Comparison of ENCODE assay signal across 13 mouse cellular contexts in genomic region chr1:155650121-155650846, GRCm38 (mm10).
DNase-seq lines count a peak whose midpoint lies in the region; ATAC-seq lines count a peak whose summit lies in the region.
"Had no signal": no experiment of that assay in that cellular context is flagged by ENCODE, and none has a peak within 500 bp of the region (broad histone marks: within the 10 kb centered on the region; RNA-seq: fewer than 3 reads in every experiment).

No protein-coding gene starts in this region.

- ATAC-seq in frontal cortex, adult (ENCODE audit: low TSS enrichment), result peak; percentile 29; the same call in 1 of the 2 replicates
- no peak for ATAC-seq in kidney, embryonic 15.5 days (replicated peaks; ENCODE audit: low FRiP score)
- ATAC-seq: intestine, embryonic 16.5 days had no signal

- no peaks in the 10 kb centered on the region for H3K36me3 ChIP-seq in kidney, embryonic 15.5 days
- H3K36me3 ChIP-seq: limb, embryonic 13.5 days had no signal

- H3K4me2 ChIP-seq in kidney, embryonic 15.5 days, result no peak overlapping the region
- H3K4me2 ChIP-seq: limb, embryonic 13.5 days had no signal

- no peaks in the 10 kb centered on the region for H3K27me3 ChIP-seq in kidney, embryonic 15.5 days
- H3K27me3 ChIP-seq: limb, embryonic 13.5 days had no signal

- no peak overlapping the region for H3K27ac ChIP-seq in kidney, embryonic 15.5 days
- H3K27ac ChIP-seq: limb, embryonic 13.5 days; macrophage had no signal

- no peak for DNase-seq in frontal cortex, postnatal 14 days (ENCODE audit: low spot score in 2 of 2)
- DNase-seq in kidney, postnatal 4 days, result peak; percentile 63 to 64
- peak; percentile 12 for DNase-seq in cerebellum, adult 11-12 months
- DNase-seq in lung, postnatal 25 days (ENCODE audit: low spot score), result peak; percentile 2
- DNase-seq in layer of hippocampus, postnatal 36 days, result no peak
- no peak for DNase-seq in frontal cortex, postnatal 10 days (ENCODE audit: low spot score in 2 of 2)
- DNase-seq: embryo, embryonic 11 days; thymus, adult 18-20 months had no signal

- H3K4me3 ChIP-seq in kidney, embryonic 15.5 days (replicated peaks), result no peak overlapping the region
- H3K4me3 ChIP-seq: limb, embryonic 13.5 days had no signal

- no peaks in the 10 kb centered on the region for H3K4me1 ChIP-seq in kidney, embryonic 15.5 days

- no peak overlapping the region for H3K9ac ChIP-seq in kidney, embryonic 15.5 days
- H3K9ac ChIP-seq: limb, embryonic 13.5 days had no signal

- 70% methylated on average over 9 of the region's 9 CpGs for WGBS in kidney, embryonic 15.5 days

- H3K9me3 ChIP-seq in kidney, embryonic 15.5 days (replicated peaks), result no peaks in the 10 kb centered on the region
- H3K9me3 ChIP-seq: limb, embryonic 13.5 days had no signal

Comparison
In these comparisons a context has a peak if more than half of its experiments do, and no peak if none do; other contexts are left out.
1. DNase-seq: peak in kidney, postnatal 4 days (2 of 2), cerebellum, adult 11-12 months (single experiment) and lung, postnatal 25 days (single experiment); none in frontal cortex, postnatal 14 days (0 of 2), layer of hippocampus, postnatal 36 days (0 of 2) and frontal cortex, postnatal 10 days (0 of 2).